Mouse (Mus musculus) forebrain, postnatal 0 days (tissue): ENCODE measurements around the gene Fkbp5. TPM values are rescaled to one million over a fixed set of nuclear protein-coding genes. Genes with fewer than 3 reads are reported as not detected.
A peak's percentile ranks its signal among the peaks of the same experiment; 100 is the strongest.
"Not testable (repeated sequence)": the region's sequence is repeated elsewhere in the genome, so short reads cannot be mapped to it uniquely, and the experiment has no call there.

ENCODE experiments used
- ATAC-seq: fragments of 200-750 bp; cut with Nextera tagmentation; 2 replicates; pipeline ENCODE4 v1.8.0; 2017; ENCODE audit warnings: mild to moderate bottlenecking, moderate library complexity
- DNase-seq: peaks from one replicate; pipeline ENCODE4 v3.0.0-alpha.2; 2015
- H3K27ac ChIP-seq: fragments of 300-500 bp; sonication (generic); 2 replicates; pipeline ENCODE4 v1.5.1; 2014; ENCODE audit warnings: low read depth, mild to moderate bottlenecking, antibody characterized with exemption, low read length, moderate library complexity, mixed read lengths
- H3K27me3 ChIP-seq: fragments of 300-500 bp; sonication (generic); 2 replicates; pipeline ENCODE4 v1.6.1; 2014; ENCODE audit warnings: mild to moderate bottlenecking, low read length, mixed read lengths; ENCODE audit not compliant: insufficient read depth
- H3K36me3 ChIP-seq: fragments of 300-500 bp; sonication (generic); 2 replicates; pipeline ENCODE4 v1.6.1; 2014; ENCODE audit warnings: mild to moderate bottlenecking, moderate library complexity; ENCODE audit not compliant: insufficient read depth
- H3K4me1 ChIP-seq: fragments of 300-500 bp; sonication (generic); 2 replicates; pipeline ENCODE4 v1.6.1; 2014; ENCODE audit warnings: antibody characterized with exemption; ENCODE audit not compliant: insufficient read depth
- H3K4me2 ChIP-seq: fragments of 300-500 bp; sonication (generic); 2 replicates; pipeline ENCODE4 v1.6.1; 2014; ENCODE audit warnings: low read depth, mild to moderate bottlenecking, moderate library complexity
- H3K4me3 ChIP-seq: fragments of 300-500 bp; sonication (generic); 2 replicates; pipeline ENCODE4 v1.5.1; 2014; ENCODE audit warnings: low read depth, low read length, mixed read lengths
- H3K9ac ChIP-seq: fragments of 300-500 bp; sonication (generic); 2 replicates; pipeline ENCODE4 v1.6.1; 2014; ENCODE audit warnings: mild to moderate bottlenecking
- H3K9me3 ChIP-seq: fragments of 300-500 bp; sonication (generic); 2 replicates; pipeline ENCODE4 v1.6.1; 2016; ENCODE audit warnings: low read length
- CTCF ChIP-seq: sonication (generic); IDR thresholded peaks from 2 replicates; pipeline ENCODE4 v1.5.1; 2016; ENCODE audit warnings: antibody characterized with exemption, control low read depth, low read depth
- WGBS: fragments of 180-500 bp; shearing (Covaris S2); extraction: QIAGEN DNeasy Blood & Tissue Kit; methylation state at CpG from one replicate; pipeline ENCODE4 v1.1.7; 2014; 5-methylcytosine and 5-hydroxymethylcytosine counted together
- polyA plus RNA-seq: library from polyadenylated mRNA; unstranded; fragments of >200 nt; fragmentation: Nextera tagmentation; extraction: Ambion mirVana; gene quantifications from 2 replicates; pipeline ENCODE4 v1.2.1, GENCODE M21; 2015
- total RNA-seq: library from RNA; depleted of rRNA; stranded (reverse); fragments of >200 nt; gene quantifications from 2 replicates; pipeline ENCODE4 v1.2.3, GENCODE M21; 2014; rRNA removed

Gene Fkbp5
- total RNA-seq (26.6 and 37.3 TPM in 2 replicates), polyA plus RNA-seq (18.3 and 21.1 TPM in 2 replicates)

GRCm38 (mm10) chr17:28517441-28517955 lies at the start of gene Fkbp5:
TSS of gene Fkbp5 (minus strand) at chr17:28517527.
- H3K9me3 ChIP-seq = no peaks in the 10 kb centered on the region
- H3K9ac ChIP-seq = peak within 1 kb of the TSS; percentile 75
- H3K27me3 ChIP-seq = no peaks in the 10 kb centered on the region
- H3K4me2 ChIP-seq = peak within 1 kb of the TSS; percentile 96
- peaks cover 11% of the 10 kb centered on the region; the same call in 1 of the 2 replicates for H3K4me1 ChIP-seq
- WGBS = 2% methylated on average over 16 of the region's 16 CpGs
- H3K36me3 ChIP-seq = no peaks in the 10 kb centered on the region
- H3K4me3 ChIP-seq = peak within 1 kb of the TSS; percentile 52
- ATAC-seq = peak; percentile 19; the same call in 1 of the 2 replicates
- DNase-seq = peak; percentile 80
- H3K27ac ChIP-seq = peak within 1 kb of the TSS; percentile 73
- no peak for TF ChIP-seq CTCF

- no peak for ATAC-seq
- no peaks in the 10 kb centered on the region for H3K9me3 ChIP-seq
Observed at GRCm38 (mm10) chr17:28565181-28565580, 47.9 kb upstream of the Fkbp5 start.

DNA sequence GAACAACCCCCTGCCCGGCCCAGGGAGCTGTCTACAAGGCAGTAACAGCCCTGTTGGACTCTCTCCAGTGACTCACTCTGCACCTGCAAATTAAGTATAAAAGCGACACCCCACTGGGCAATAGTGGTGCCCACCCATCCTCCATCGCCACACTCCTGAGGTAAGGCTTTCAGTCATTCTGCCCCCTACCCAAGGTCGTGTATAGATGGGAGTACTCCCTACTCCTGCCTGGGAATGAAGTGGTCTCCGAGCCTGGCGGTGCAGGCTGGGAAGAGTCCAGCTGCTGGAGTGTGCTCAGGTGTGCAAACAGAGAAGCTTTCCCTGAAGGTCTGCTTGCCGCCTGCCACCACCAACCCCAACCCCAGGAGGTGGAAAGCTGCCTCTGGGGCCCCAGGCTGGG lies 44.3 kb upstream of the Fkbp5 start:
- no peak overlapping the region for H3K4me2 ChIP-seq
- H3K27me3 ChIP-seq = no peaks in the 10 kb centered on the region
- 66% methylated on average over 7 of the region's 7 CpGs for WGBS
- no peak for TF ChIP-seq CTCF
- H3K9ac ChIP-seq = no peak overlapping the region
- no peak overlapping the region for H3K4me3 ChIP-seq
- no peaks in the 10 kb centered on the region for H3K9me3 ChIP-seq
- DNase-seq = no peak
- ATAC-seq = no peak
- no peaks in the 10 kb centered on the region for H3K36me3 ChIP-seq
- no peaks in the 10 kb centered on the region for H3K4me1 ChIP-seq
- no peak overlapping the region for H3K27ac ChIP-seq

More at GRCm38 (mm10) chr17:28565181-28565580, 47.9 kb upstream of the Fkbp5 start:
- DNase-seq = no peak
- Histone ChIP-seq H3K27me3 (no peaks in the 10 kb centered on the region), H3K27ac (no peak overlapping the region), H3K4me2 (no peak overlapping the region), H3K4me1 (no peaks in the 10 kb centered on the region), H3K36me3 (no peaks in the 10 kb centered on the region), H3K4me3 (no peak overlapping the region), H3K9ac (no peak overlapping the region)
- no peak for TF ChIP-seq CTCF

DNA sequence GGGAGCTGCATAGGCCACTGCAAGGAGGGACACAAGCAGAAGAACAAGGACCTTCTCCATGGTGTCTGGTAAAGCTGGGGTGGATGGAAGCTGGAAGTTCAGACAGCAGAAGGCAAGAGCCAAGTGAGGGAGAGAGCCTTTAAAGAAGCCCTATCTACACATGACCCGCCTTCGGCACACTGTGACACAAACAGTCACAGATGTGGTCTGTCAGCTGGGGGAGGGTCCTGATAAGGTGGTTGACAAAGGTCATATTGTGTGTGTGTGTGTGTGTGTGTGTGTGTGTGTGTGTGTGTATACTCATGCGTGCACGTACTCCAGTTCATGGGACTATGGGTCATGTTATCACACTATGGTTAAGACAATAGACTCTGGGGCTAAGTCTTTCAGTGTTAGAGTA lies 43.3 kb upstream of the Fkbp5 start, which contains the start of gene Clps:
Gene Clps (minus strand): TSS at position 169 of the 400 bp plus-strand sequence.
- no peak within 1 kb of the TSS for H3K4me2 ChIP-seq
- H3K27me3 ChIP-seq = no peaks in the 10 kb centered on the region
- H3K27ac ChIP-seq = no peak within 1 kb of the TSS
- H3K4me1 ChIP-seq = no peaks in the 10 kb centered on the region
- no peaks in the 10 kb centered on the region for H3K36me3 ChIP-seq
- WGBS = 88% methylated on average over 4 of the region's 4 CpGs
- ATAC-seq = no peak
- no peak for DNase-seq
- no peak for TF ChIP-seq CTCF
- no peak within 1 kb of the TSS for H3K9ac ChIP-seq
- H3K9me3 ChIP-seq = no peaks in the 10 kb centered on the region
- H3K4me3 ChIP-seq = no peak within 1 kb of the TSS

GRCm38 (mm10) chr17:28557772-28558171 lies 40.4 kb upstream of the Fkbp5 start:
- Histone ChIP-seq H3K27ac (no peak overlapping the region), H3K9me3 (no peaks in the 10 kb centered on the region), H3K4me2 (no peak overlapping the region), H3K9ac (no peak overlapping the region), H3K27me3 (no peaks in the 10 kb centered on the region), H3K4me3 (no peak overlapping the region), H3K36me3 (no peaks in the 10 kb centered on the region), H3K4me1 (no peaks in the 10 kb centered on the region)
- WGBS = 81% methylated on average over 6 of the region's 6 CpGs
- TF ChIP-seq CTCF = no peak
- DNase-seq (no peak), ATAC-seq (no peak)

GRCm38 (mm10) chr17:28556635-28557396 lies 39.5 kb upstream of the Fkbp5 start:
- H3K36me3 ChIP-seq = no peaks in the 10 kb centered on the region
- H3K9ac ChIP-seq = no peak overlapping the region
- no peaks in the 10 kb centered on the region for H3K27me3 ChIP-seq
- no peaks in the 10 kb centered on the region for H3K9me3 ChIP-seq
- H3K27ac ChIP-seq = no peak overlapping the region
- TF ChIP-seq CTCF = no peak
- H3K4me2 ChIP-seq = no peak overlapping the region
- ATAC-seq (peak; percentile 49), DNase-seq (peak; percentile 17)
- no peak overlapping the region for H3K4me3 ChIP-seq
- H3K4me1 ChIP-seq = no peaks in the 10 kb centered on the region
- 58% methylated on average over 6 of the region's 6 CpGs for WGBS

GRCm38 (mm10) chr17:28554021-28554420 lies 36.7 kb upstream of the Fkbp5 start:
- not testable (repeated sequence) for H3K9me3 ChIP-seq, H3K27ac ChIP-seq, H3K9ac ChIP-seq, ATAC-seq, H3K4me2 ChIP-seq, DNase-seq, H3K27me3 ChIP-seq, H3K4me3 ChIP-seq, H3K36me3 ChIP-seq, H3K4me1 ChIP-seq
- WGBS = 94% methylated on average over 4 of the region's 4 CpGs
